Mouse (Mus musculus) cortical plate, adult 2 months (tissue): ENCODE results near the gene Sec14l3.

Experiments
- CTCF ChIP-seq: fragments of 200-500 bp; IDR thresholded peaks from 2 replicates; pipeline ENCODE4 v1.5.1; 2011; ENCODE audit warnings: mild to moderate bottlenecking, control low read depth, low read length; ENCODE audit not compliant: insufficient read depth; ENCODE audit errors: extremely low read depth
- POLR2A ChIP-seq: fragments of 200-500 bp; IDR thresholded peaks from 2 replicates; pipeline ENCODE4 v1.6.1; 2011; ENCODE audit warnings: mild to moderate bottlenecking, low read length, control low read depth; ENCODE audit not compliant: insufficient read depth; ENCODE audit errors: extremely low read depth

DNA sequence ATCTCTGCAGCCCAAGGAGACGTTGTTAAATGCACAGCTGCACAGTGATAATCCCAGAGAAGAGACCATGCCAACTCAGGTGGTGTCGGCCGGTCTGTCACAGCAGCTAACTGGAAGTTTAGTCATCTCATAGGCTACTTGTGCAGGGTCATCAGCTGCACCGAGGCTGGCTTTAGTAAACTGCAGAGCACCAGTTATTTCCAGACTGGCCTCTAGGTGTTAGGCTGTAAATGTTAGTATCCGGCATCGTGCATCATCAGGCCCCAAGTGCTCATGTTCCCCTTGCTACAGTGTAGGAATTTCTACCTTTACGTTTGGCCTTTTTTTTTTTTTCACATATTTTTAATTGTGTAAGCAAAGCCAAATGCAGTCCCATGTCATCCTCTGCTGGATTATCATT, 31.2 kb upstream of the Sec14l3 start:
- TF ChIP-seq POLR2A (no peak), CTCF (no peak)
